Mouse (Mus musculus) C2C12 (cell line): ENCODE measurements around the gene Mcu. TPM values are rescaled to one million over a fixed set of nuclear protein-coding genes. Genes with fewer than 3 reads are reported as not detected.

Source experiments
- H3K27me3 ChIP-seq: one replicate; pipeline ENCODE4 v1.6.1; 2011; ENCODE audit not compliant: control insufficient read depth, insufficient read depth, insufficient read length
- H3K36me3 ChIP-seq: one replicate; pipeline ENCODE4 v1.6.1; 2011; ENCODE audit not compliant: control insufficient read depth, insufficient read depth
- H3K4me3 ChIP-seq: one replicate; pipeline ENCODE4 v1.5.1; 2011; ENCODE audit warnings: mild to moderate bottlenecking, control low read depth; ENCODE audit not compliant: poor library complexity, insufficient read depth, severe bottlenecking
- H3K79me2 ChIP-seq: one replicate; pipeline ENCODE4 v1.6.1; 2011; ENCODE audit not compliant: control insufficient read depth, insufficient read depth
- H3K79me3 ChIP-seq: one replicate; pipeline ENCODE4 v1.6.1; 2011; ENCODE audit warnings: low read depth, control low read depth
- H3ac ChIP-seq: one replicate; pipeline ENCODE3; 2011; ENCODE audit warnings: low read depth; ENCODE audit not compliant: control insufficient read depth, insufficient read length
- CEBPB ChIP-seq: IDR thresholded peaks from one replicate; pipeline ENCODE4 v1.6.1; 2011; ENCODE audit warnings: low read depth, mild to moderate bottlenecking, control low read depth, moderate library complexity
- CTCF ChIP-seq: IDR thresholded peaks from one replicate; pipeline ENCODE4 v1.5.1; 2011; ENCODE audit not compliant: control insufficient read depth, insufficient read depth, insufficient read length
- FOSL1 ChIP-seq: IDR thresholded peaks from one replicate; pipeline ENCODE4 v1.8.0; 2011; ENCODE audit warnings: mild to moderate bottlenecking, low read length; ENCODE audit not compliant: poor library complexity, insufficient read depth, severe bottlenecking
- MAX ChIP-seq: IDR thresholded peaks from one replicate; pipeline ENCODE4 v1.6.1; 2011; ENCODE audit warnings: mild to moderate bottlenecking, control low read depth
- MYOD1 ChIP-seq: IDR thresholded peaks from one replicate; pipeline ENCODE4 v1.6.1; 2011; ENCODE audit warnings: low read depth; ENCODE audit not compliant: control insufficient read depth, insufficient read length
- MYOG ChIP-seq: IDR thresholded peaks from one replicate; pipeline ENCODE4 v1.6.1; 2011; ENCODE audit not compliant: control insufficient read depth, insufficient read length; ENCODE audit errors: extremely low read depth
- USF1 ChIP-seq: IDR thresholded peaks from one replicate; pipeline ENCODE4 v1.6.1; 2011; ENCODE audit warnings: low read depth, mild to moderate bottlenecking, control low read depth, moderate library complexity
- polyA plus RNA-seq: library from polyadenylated mRNA; unstranded; fragments of >200 nt; fragmentation: generic; extraction: Trizol; gene quantifications from one replicate; pipeline ENCODE4 v1.2.1, GENCODE M21; 2012; ENCODE audit warnings: missing spikeins

Mcu gene
- polyA plus RNA-seq, 1 experiment = 23.3 TPM

GRCm38 (mm10) chr10:59447546-59447945, 168.9 kb downstream of the Mcu start:
- H3K79me2 ChIP-seq = no peaks in the 10 kb centered on the region
- no peaks in the 10 kb centered on the region for H3K79me3 ChIP-seq
- peaks cover 23% of the 10 kb centered on the region for H3K36me3 ChIP-seq
- no peak for TF ChIP-seq MYOD1
- no peak for TF ChIP-seq USF1
- no peak for TF ChIP-seq MAX
- TF ChIP-seq MYOG = no peak
- TF ChIP-seq CEBPB = no peak
- no peak for TF ChIP-seq CTCF
- no peak for TF ChIP-seq FOSL1
- H3K4me3 ChIP-seq = no peak overlapping the region
- no peaks in the 10 kb centered on the region for H3K27me3 ChIP-seq
- no peak overlapping the region for H3ac ChIP-seq

- Histone ChIP-seq H3K36me3 (peaks cover 23% of the 10 kb centered on the region), H3K79me3 (no peaks in the 10 kb centered on the region), H3K4me3 (no peak overlapping the region), H3K79me2 (no peaks in the 10 kb centered on the region), H3ac (no peak overlapping the region), H3K27me3 (no peaks in the 10 kb centered on the region)
- TF ChIP-seq FOSL1 = no peak
- no peak for TF ChIP-seq USF1
- TF ChIP-seq MYOG = no peak
- no peak for TF ChIP-seq CEBPB
- TF ChIP-seq MYOD1 = no peak
- no peak for TF ChIP-seq CTCF
- no peak for TF ChIP-seq MAX
These were observed 169.5 kb downstream of the Mcu start for GRCm38 (mm10) chr10:59446911-59447437.

- Histone ChIP-seq H3K36me3 (peaks cover 4% of the 10 kb centered on the region), H3K79me2 (no peaks in the 10 kb centered on the region), H3K79me3 (no peaks in the 10 kb centered on the region), H3K4me3 (no peak overlapping the region), H3ac (no peak overlapping the region), H3K27me3 (no peaks in the 10 kb centered on the region)
- no peak for TF ChIP-seq FOSL1
- no peak for TF ChIP-seq MYOD1
These were observed 171.9 kb downstream of the Mcu start for GRCm38 (mm10) chr10:59444635-59445034.

- TF ChIP-seq USF1 = no peak
- TF ChIP-seq MAX = no peak
- no peak for TF ChIP-seq MYOG
- H3K36me3 ChIP-seq = peaks cover 4% of the 10 kb centered on the region
- H3ac ChIP-seq = no peak overlapping the region
- no peaks in the 10 kb centered on the region for H3K27me3 ChIP-seq
- H3K79me2 ChIP-seq = no peaks in the 10 kb centered on the region
- H3K79me3 ChIP-seq = no peaks in the 10 kb centered on the region
- no peak overlapping the region for H3K4me3 ChIP-seq
These were observed 172.4 kb downstream of the Mcu start for GRCm38 (mm10) chr10:59444106-59444505.

- Histone ChIP-seq H3ac (no peak overlapping the region), H3K4me3 (no peak overlapping the region), H3K79me3 (no peaks in the 10 kb centered on the region), H3K79me2 (no peaks in the 10 kb centered on the region), H3K27me3 (no peaks in the 10 kb centered on the region), H3K36me3 (peaks cover 4% of the 10 kb centered on the region)
- TF ChIP-seq MYOG = no peak
- no peak for TF ChIP-seq USF1
- no peak for TF ChIP-seq FOSL1
- no peak for TF ChIP-seq CEBPB
- TF ChIP-seq MAX = no peak
- no peak for TF ChIP-seq CTCF
- TF ChIP-seq MYOD1 = no peak
These were observed 173.3 kb downstream of the Mcu start for GRCm38 (mm10) chr10:59443212-59443611.

GRCm38 (mm10) chr10:59441735-59442134, 174.8 kb downstream of the Mcu start, which contains the start of gene Oit3:
Gene Oit3 (minus strand): TSS chr10:59441778.
- H3K36me3 ChIP-seq = no peaks in the 10 kb centered on the region
- H3K4me3 ChIP-seq = no peak within 1 kb of the TSS
- no peak within 1 kb of the TSS for H3ac ChIP-seq
- no peaks in the 10 kb centered on the region for H3K79me2 ChIP-seq
- TF ChIP-seq CTCF = no peak
- TF ChIP-seq FOSL1 = no peak
- TF ChIP-seq USF1 = no peak
- TF ChIP-seq MYOD1 = no peak
- no peak for TF ChIP-seq MYOG
- TF ChIP-seq MAX = no peak
- H3K27me3 ChIP-seq = no peaks in the 10 kb centered on the region
- no peaks in the 10 kb centered on the region for H3K79me3 ChIP-seq

GRCm38 (mm10) chr10:59440177-59440576, 176.3 kb downstream of the Mcu start:
- no peaks in the 10 kb centered on the region for H3K36me3 ChIP-seq
- no peak overlapping the region for H3K4me3 ChIP-seq
- TF ChIP-seq MYOD1 (no peak), MAX (no peak), CTCF (no peak), CEBPB (no peak), MYOG (no peak), FOSL1 (no peak), USF1 (no peak)
- no peak overlapping the region for H3ac ChIP-seq
- no peaks in the 10 kb centered on the region for H3K79me3 ChIP-seq
- H3K27me3 ChIP-seq = no peaks in the 10 kb centered on the region
- no peaks in the 10 kb centered on the region for H3K79me2 ChIP-seq
